Mouse (Mus musculus) E14TG2a.4 (cell line): ENCODE measurements around the gene Tnfrsf8.
A peak's percentile ranks its signal among the peaks of the same experiment; 100 is the strongest.

Source experiments
- CTCF ChIP-seq: conservative IDR thresholded peaks from 2 replicates; pipeline ENCODE4 v1.5.1; 2014; ENCODE audit warnings: low read length
- NANOG ChIP-seq: IDR thresholded peaks from 2 replicates; pipeline ENCODE4 v1.6.1; 2014; ENCODE audit warnings: borderline replicate concordance, low read length, mixed read lengths
- POU5F1 ChIP-seq: IDR thresholded peaks from 2 replicates; pipeline ENCODE4 v1.6.1; 2014; ENCODE audit warnings: low read length, borderline replicate concordance

DNA sequence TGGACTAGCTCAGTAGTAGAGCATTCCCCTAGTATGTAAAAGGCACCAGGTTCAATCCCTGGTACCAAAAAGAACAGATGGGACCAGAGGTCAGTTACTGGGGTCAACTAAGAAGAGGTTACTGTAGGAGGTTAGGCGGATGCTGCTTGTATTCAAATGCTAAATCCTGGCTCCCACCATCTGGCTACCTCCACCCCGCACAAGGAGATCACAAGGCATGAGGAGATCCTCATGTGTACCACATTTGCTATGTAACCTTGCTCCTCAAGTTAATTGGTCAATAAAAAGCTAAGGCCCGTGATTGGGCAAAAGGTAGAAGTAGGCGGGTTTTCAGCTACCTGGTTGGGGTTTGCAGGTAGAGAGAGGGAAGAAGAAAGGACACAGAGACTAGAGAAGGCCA is 43.3 kb downstream of the Tnfrsf8 start:
- TF ChIP-seq CTCF (no peak), POU5F1 (peak; percentile 72; the same call in 1 of the 2 replicates), NANOG (0 out of 2 replicates have a peak, but pooled peaks have one; percentile 11)
